Mouse (Mus musculus) forebrain, embryonic 11.5 days (tissue): ENCODE measurements around the gene Gps2. TPM values are rescaled to one million over a fixed set of nuclear protein-coding genes. Genes with fewer than 3 reads are reported as not detected.
A peak's percentile ranks its signal among the peaks of the same experiment; 100 is the strongest.

ENCODE experiments used
- ATAC-seq: fragments of 200-750 bp; cut with Nextera tagmentation; replicated peaks from 2 replicates; pipeline ENCODE4 v1.8.0; 2017; ENCODE audit warnings: moderate TSS enrichment; ENCODE audit not compliant: low FRiP score
- DNase-seq: peaks from one replicate; pipeline ENCODE4 v3.0.0-alpha.2; 2017; ENCODE audit warnings: low spot score
- H3K27ac ChIP-seq: fragments of 300-500 bp; sonication (generic); 2 replicates; pipeline ENCODE4 v1.5.1; 2014; ENCODE audit warnings: low read depth, low read length
- H3K27me3 ChIP-seq: fragments of 300-500 bp; sonication (generic); 2 replicates; pipeline ENCODE4 v1.6.1; 2014; ENCODE audit warnings: mild to moderate bottlenecking, low read length, mixed read lengths; ENCODE audit not compliant: control insufficient read depth, insufficient read depth
- H3K36me3 ChIP-seq: fragments of 300-500 bp; sonication (generic); 2 replicates; pipeline ENCODE4 v1.6.1; 2014; ENCODE audit warnings: mild to moderate bottlenecking, low read length, moderate library complexity, mixed read lengths; ENCODE audit not compliant: control insufficient read depth, insufficient read depth
- H3K4me1 ChIP-seq: fragments of 300-500 bp; sonication (generic); replicated peaks from 2 replicates; pipeline ENCODE4 v1.6.1; 2014; ENCODE audit warnings: low read length, mixed read lengths; ENCODE audit not compliant: control insufficient read depth, insufficient read depth
- H3K4me2 ChIP-seq: fragments of 300-500 bp; sonication (generic); 2 replicates; pipeline ENCODE4 v1.6.1; 2014; ENCODE audit warnings: low read depth, mild to moderate bottlenecking, low read length, moderate library complexity, mixed read lengths; ENCODE audit not compliant: severe bottlenecking
- H3K4me3 ChIP-seq: fragments of 300-500 bp; sonication (generic); 2 replicates; pipeline ENCODE4 v1.5.1; 2014; ENCODE audit warnings: low read depth, low read length
- H3K9ac ChIP-seq: fragments of 300-500 bp; sonication (generic); 2 replicates; pipeline ENCODE4 v1.6.1; 2014; ENCODE audit warnings: low read length
- H3K9me3 ChIP-seq: fragments of 300-500 bp; sonication (generic); 2 replicates; pipeline ENCODE4 v1.6.1; 2016; ENCODE audit warnings: low read length, mixed read lengths; ENCODE audit not compliant: control insufficient read depth
- WGBS: fragments of 180-500 bp; shearing (Covaris S2); extraction: QIAGEN DNeasy Blood & Tissue Kit; methylation state at CpG from one replicate; pipeline ENCODE4 v1.1.7; 2014; 5-methylcytosine and 5-hydroxymethylcytosine counted together
- polyA plus RNA-seq: library from polyadenylated mRNA; unstranded; fragments of >200 nt; fragmentation: Nextera tagmentation; extraction: Ambion mirVana; gene quantifications from 2 replicates; pipeline ENCODE4 v1.2.1, GENCODE M21; 2014

The Gps2 gene
- polyA plus RNA-seq, 1 experiment from 2014 or later = 99.2 TPM

GRCm38 (mm10) chr11:69883066-69883465 is 30.6 kb upstream of the Gps2 start:
- peaks cover 4% of the 10 kb centered on the region; the same call in 1 of the 2 replicates for H3K4me1 ChIP-seq
- ATAC-seq (no peak), DNase-seq (no peak)
- H3K9ac ChIP-seq = no peak overlapping the region
- WGBS = 61% methylated on average over 4 of the region's 4 CpGs
- H3K4me2 ChIP-seq = no peak overlapping the region
- no peaks in the 10 kb centered on the region for H3K36me3 ChIP-seq
- H3K27ac ChIP-seq = no peak overlapping the region
- no peaks in the 10 kb centered on the region for H3K9me3 ChIP-seq
- H3K4me3 ChIP-seq = no peak overlapping the region
- H3K27me3 ChIP-seq = peaks cover 5% of the 10 kb centered on the region; the same call in 1 of the 2 replicates

DNA sequence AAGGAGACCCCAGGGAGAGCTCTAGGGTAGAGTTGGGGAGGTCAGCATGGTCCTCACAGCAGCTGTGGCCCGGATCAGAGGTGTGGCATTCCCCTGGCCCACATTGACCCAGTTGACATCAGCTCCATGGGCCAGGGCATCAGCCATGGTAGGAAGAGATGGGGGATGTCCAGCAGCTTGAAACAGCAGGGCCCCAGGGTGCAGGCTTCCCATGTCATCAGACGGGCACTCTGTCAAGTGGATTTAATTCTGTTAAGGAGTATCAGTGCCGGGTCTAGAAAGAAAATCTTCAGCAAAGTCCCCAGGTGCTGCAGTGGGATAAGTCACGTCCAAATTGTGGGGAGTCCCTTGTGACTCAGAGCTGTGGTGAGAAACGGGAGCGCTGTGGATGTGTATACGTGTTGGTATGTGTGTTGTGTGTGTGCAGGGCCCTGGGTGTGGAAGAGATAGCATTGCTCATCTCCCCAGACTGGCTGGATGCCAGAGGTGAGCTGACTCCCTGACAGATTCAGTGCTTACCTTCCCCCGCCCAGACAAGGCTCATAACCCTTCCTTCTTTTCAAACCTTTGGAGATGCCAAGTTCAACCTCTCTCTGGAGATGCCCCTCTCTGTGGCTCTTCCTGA is 30.0 kb upstream of the Gps2 start:
- WGBS = 89% methylated on average over 8 of the region's 8 CpGs
- H3K9me3 ChIP-seq = no peaks in the 10 kb centered on the region

DNA sequence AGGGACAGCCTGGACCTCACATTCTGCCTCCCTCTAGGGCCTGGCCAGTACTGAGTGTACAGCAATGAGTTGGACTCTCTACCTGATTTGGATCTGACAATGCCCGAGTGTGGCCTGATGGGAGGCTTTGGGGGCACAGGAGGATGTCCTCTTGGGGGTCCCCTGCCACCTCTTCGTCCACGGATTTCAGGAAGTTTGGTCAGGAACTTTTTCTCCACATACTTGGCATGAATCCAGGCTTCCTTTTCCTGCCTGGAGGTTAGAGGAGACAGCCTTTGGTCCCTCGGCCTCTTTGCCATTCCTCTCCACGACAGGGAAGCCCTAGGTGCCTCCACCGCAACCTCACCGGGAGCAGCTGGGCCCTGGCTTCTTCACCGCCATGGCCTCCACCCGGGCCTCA is 29.4 kb upstream of the Gps2 start:
- no peaks in the 10 kb centered on the region for H3K36me3 ChIP-seq
- H3K4me2 ChIP-seq = no peak overlapping the region
- no peak overlapping the region for H3K9ac ChIP-seq
- peaks cover 5% of the 10 kb centered on the region; the same call in 1 of the 2 replicates for H3K27me3 ChIP-seq
- H3K4me1 ChIP-seq = peaks cover 4% of the 10 kb centered on the region; the same call in 1 of the 2 replicates
- DNase-seq (no peak), ATAC-seq (no peak)
- H3K9me3 ChIP-seq = no peaks in the 10 kb centered on the region
- 82% methylated on average over 9 of the region's 9 CpGs for WGBS
- H3K27ac ChIP-seq = no peak overlapping the region
- no peak overlapping the region for H3K4me3 ChIP-seq

More for the DNA sequence above, 30.0 kb upstream of the Gps2 start:
- Histone ChIP-seq H3K36me3 (no peaks in the 10 kb centered on the region), H3K4me1 (peaks cover 4% of the 10 kb centered on the region; the same call in 1 of the 2 replicates), H3K27ac (no peak overlapping the region), H3K9ac (no peak overlapping the region), H3K4me3 (no peak overlapping the region), H3K4me2 (no peak overlapping the region), H3K27me3 (peaks cover 5% of the 10 kb centered on the region; the same call in 1 of the 2 replicates)
- ATAC-seq = no peak
- DNase-seq = no peak

GRCm38 (mm10) chr11:69884663-69885062 is 29.0 kb upstream of the Gps2 start:
- Histone ChIP-seq H3K27ac (no peak overlapping the region), H3K27me3 (peaks cover 5% of the 10 kb centered on the region; the same call in 1 of the 2 replicates), H3K4me3 (no peak overlapping the region), H3K36me3 (no peaks in the 10 kb centered on the region), H3K9me3 (no peaks in the 10 kb centered on the region), H3K9ac (no peak overlapping the region), H3K4me1 (peaks cover 4% of the 10 kb centered on the region; the same call in 1 of the 2 replicates), H3K4me2 (no peak overlapping the region)
- ATAC-seq = no peak
- WGBS = 76% methylated on average over 8 of the region's 8 CpGs
- DNase-seq = no peak

DNA sequence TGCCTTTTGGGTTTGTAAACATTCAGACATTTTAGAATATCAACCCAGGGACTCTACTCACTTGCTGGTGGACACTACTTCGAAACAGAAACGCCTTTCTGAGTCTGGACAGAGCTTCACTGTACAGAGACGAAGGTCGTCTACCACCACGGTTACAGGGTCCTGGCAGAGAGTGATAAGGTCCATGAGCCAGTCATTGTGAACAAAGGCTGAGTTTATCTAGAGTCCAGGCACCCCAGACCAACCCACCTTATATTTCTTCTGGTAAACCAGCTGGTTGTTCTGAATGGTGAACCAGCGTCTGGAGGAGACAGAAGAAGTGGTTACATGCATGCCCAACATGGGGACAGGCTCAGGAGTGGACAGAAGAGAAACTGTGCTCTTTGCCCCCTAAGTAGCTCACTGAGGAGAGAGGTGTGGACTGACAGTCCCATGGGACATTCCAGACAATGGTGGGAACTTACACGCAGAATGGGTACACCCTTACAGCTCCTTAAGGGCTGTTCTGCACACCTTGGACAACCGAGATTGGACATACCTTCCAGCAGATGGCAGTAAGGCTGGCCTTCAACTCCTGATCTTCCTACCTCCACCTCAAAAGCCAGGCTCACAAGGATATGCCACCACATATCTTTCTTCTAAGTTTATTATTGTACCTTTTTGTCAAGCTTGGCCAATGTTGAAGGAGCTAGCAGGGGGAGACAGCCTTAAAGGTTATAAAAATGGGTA is 26.6 kb upstream of the Gps2 start:
- Histone ChIP-seq H3K4me2 (no peak overlapping the region), H3K27me3 (peaks cover 3% of the 10 kb centered on the region; the same call in 1 of the 2 replicates), H3K4me1 (no peaks in the 10 kb centered on the region), H3K36me3 (no peaks in the 10 kb centered on the region), H3K9me3 (no peaks in the 10 kb centered on the region), H3K27ac (0 out of 2 replicates have a peak overlapping the region, but pooled peaks have one; percentile 12), H3K4me3 (no peak overlapping the region), H3K9ac (no peak overlapping the region)
- 70% methylated on average over 8 of the region's 8 CpGs for WGBS
- DNase-seq = no peak
- ATAC-seq = no peak

- Histone ChIP-seq H3K9ac (no peak overlapping the region), H3K4me1 (no peaks in the 10 kb centered on the region), H3K9me3 (no peaks in the 10 kb centered on the region), H3K4me3 (no peak overlapping the region), H3K4me2 (no peak overlapping the region), H3K27me3 (no peaks in the 10 kb centered on the region), H3K27ac (no peak overlapping the region), H3K36me3 (no peaks in the 10 kb centered on the region)
- WGBS = 84% methylated on average over 4 of the region's 4 CpGs
- no peak for ATAC-seq
- DNase-seq = no peak
Observed at GRCm38 (mm10) chr11:69891482-69891881, 22.2 kb upstream of the Gps2 start.

GRCm38 (mm10) chr11:69894671-69895070 is 19.0 kb upstream of the Gps2 start:
- 86% methylated on average over 5 of the region's 5 CpGs for WGBS
- no peak for ATAC-seq
- no peaks in the 10 kb centered on the region for H3K27me3 ChIP-seq
- H3K9ac ChIP-seq = no peak overlapping the region
- no peak overlapping the region for H3K27ac ChIP-seq
- H3K4me1 ChIP-seq = no peaks in the 10 kb centered on the region; the same call in 1 of the 2 replicates
- no peak for DNase-seq
- no peaks in the 10 kb centered on the region for H3K9me3 ChIP-seq
- no peaks in the 10 kb centered on the region for H3K36me3 ChIP-seq
- no peak overlapping the region for H3K4me2 ChIP-seq
- H3K4me3 ChIP-seq = no peak overlapping the region

- ATAC-seq = no peak
- no peak for DNase-seq
- H3K4me2 ChIP-seq = no peak within 1 kb of the TSS
- H3K9ac ChIP-seq = no peak within 1 kb of the TSS
- no peaks in the 10 kb centered on the region for H3K36me3 ChIP-seq
- H3K4me3 ChIP-seq = no peak within 1 kb of the TSS
- H3K27ac ChIP-seq = no peak within 1 kb of the TSS
- H3K27me3 ChIP-seq = no peaks in the 10 kb centered on the region
- H3K9me3 ChIP-seq = no peaks in the 10 kb centered on the region
- H3K4me1 ChIP-seq = no peaks in the 10 kb centered on the region; the same call in 1 of the 2 replicates
- WGBS = 81% methylated on average over 4 of the region's 4 CpGs
Observed at GRCm38 (mm10) chr11:69895291-69895690, 18.4 kb upstream of the Gps2 start, which contains the start of gene Acap1. Gene Acap1 (minus strand): TSS chr11:69895539.
